Mouse (Mus musculus) embryonic facial prominence, embryonic 11.5 days (tissue): ENCODE measurements around the gene Afap1. TPM values are rescaled to one million over a fixed set of nuclear protein-coding genes. Genes with fewer than 3 reads are reported as not detected.

Experiments used
- ATAC-seq: fragments of 200-750 bp; cut with Nextera tagmentation; replicated peaks from 2 replicates; pipeline ENCODE4 v1.8.0; 2017; ENCODE audit warnings: low read depth; ENCODE audit not compliant: insufficient number of reproducible peaks, low FRiP score, low TSS enrichment
- DNase-seq: peaks from one replicate; pipeline ENCODE4 v3.0.0-alpha.2; 2015; ENCODE audit warnings: low spot score
- H3K27ac ChIP-seq: fragments of 300-500 bp; sonication (generic); replicated peaks from 2 replicates; pipeline ENCODE4 v1.5.1; 2014; ENCODE audit warnings: mild to moderate bottlenecking, low read depth, low read length, control low read depth
- H3K27me3 ChIP-seq: fragments of 300-500 bp; sonication (generic); 2 replicates; pipeline ENCODE4 v1.6.1; 2014; ENCODE audit warnings: mild to moderate bottlenecking, low read length, moderate library complexity, mixed read lengths; ENCODE audit not compliant: control insufficient read depth, insufficient read depth
- H3K36me3 ChIP-seq: fragments of 300-500 bp; sonication (generic); replicated peaks from 2 replicates; pipeline ENCODE4 v1.6.1; 2014; ENCODE audit warnings: low read depth, mild to moderate bottlenecking, low read length, moderate library complexity, mixed read lengths; ENCODE audit not compliant: control insufficient read depth, insufficient read depth
- H3K4me1 ChIP-seq: fragments of 300-500 bp; sonication (generic); 2 replicates; pipeline ENCODE4 v1.6.1; 2014; ENCODE audit warnings: low read length, mixed read lengths; ENCODE audit not compliant: control insufficient read depth, insufficient read depth
- H3K4me2 ChIP-seq: fragments of 300-500 bp; sonication (generic); 2 replicates; pipeline ENCODE4 v1.6.1; 2014; ENCODE audit warnings: low read depth, mild to moderate bottlenecking, control low read depth, low read length, moderate library complexity
- H3K4me3 ChIP-seq: fragments of 300-500 bp; sonication (generic); 2 replicates; pipeline ENCODE4 v1.5.1; 2014; ENCODE audit warnings: low read depth, low read length, control low read depth
- H3K9ac ChIP-seq: fragments of 300-500 bp; sonication (generic); replicated peaks from 2 replicates; pipeline ENCODE4 v1.6.1; 2014; ENCODE audit warnings: mild to moderate bottlenecking, control low read depth, low read length
- H3K9me3 ChIP-seq: fragments of 300-500 bp; sonication (generic); replicated peaks from 2 replicates; pipeline ENCODE4 v1.6.1; 2016; ENCODE audit warnings: mild to moderate bottlenecking, low read length, inconsistent platforms, mixed read lengths; ENCODE audit not compliant: control insufficient read depth
- WGBS: fragments of 180-500 bp; shearing (Covaris S2); extraction: QIAGEN DNeasy Blood & Tissue Kit; methylation state at CpG from one replicate; pipeline ENCODE4 v1.1.7; 2014; 5-methylcytosine and 5-hydroxymethylcytosine counted together
- polyA plus RNA-seq: library from polyadenylated mRNA; unstranded; fragments of >200 nt; fragmentation: Nextera tagmentation; extraction: Ambion mirVana; gene quantifications from 2 replicates; pipeline ENCODE4 v1.2.1, GENCODE M21; 2014

Gene Afap1
- polyA plus RNA-seq, 1 experiment from 2014 or later, result 19.8 TPM

DNA sequence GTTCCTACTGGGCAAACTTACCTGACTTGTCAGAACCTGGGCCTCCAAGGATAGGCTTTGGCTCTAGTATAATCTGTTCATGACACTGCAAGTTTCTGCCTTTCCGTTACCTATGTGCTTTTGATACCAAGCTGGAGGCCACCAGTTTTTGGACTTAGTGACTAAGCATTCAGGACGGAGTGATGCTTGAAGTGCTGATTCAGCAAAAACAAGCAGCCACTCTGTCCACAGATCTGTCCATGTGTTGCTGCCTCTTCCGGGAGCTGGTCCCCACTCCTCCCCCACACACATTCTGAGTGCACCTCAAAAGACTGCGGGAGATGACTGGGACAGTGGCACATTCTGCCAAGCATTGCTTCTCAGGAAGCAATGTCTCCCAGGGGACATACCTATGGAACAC lies 116.3 kb downstream of the Afap1 start:
- Histone ChIP-seq H3K36me3 (no peaks in the 10 kb centered on the region), H3K4me2 (no peak overlapping the region), H3K9me3 (no peaks in the 10 kb centered on the region), H3K4me1 (no peaks in the 10 kb centered on the region), H3K27me3 (no peaks in the 10 kb centered on the region), H3K27ac (no peak overlapping the region), H3K4me3 (no peak overlapping the region), H3K9ac (no peak overlapping the region)
- no peak for ATAC-seq
- no peak for DNase-seq
- 93% methylated on average over 4 of the region's 4 CpGs for WGBS

DNA sequence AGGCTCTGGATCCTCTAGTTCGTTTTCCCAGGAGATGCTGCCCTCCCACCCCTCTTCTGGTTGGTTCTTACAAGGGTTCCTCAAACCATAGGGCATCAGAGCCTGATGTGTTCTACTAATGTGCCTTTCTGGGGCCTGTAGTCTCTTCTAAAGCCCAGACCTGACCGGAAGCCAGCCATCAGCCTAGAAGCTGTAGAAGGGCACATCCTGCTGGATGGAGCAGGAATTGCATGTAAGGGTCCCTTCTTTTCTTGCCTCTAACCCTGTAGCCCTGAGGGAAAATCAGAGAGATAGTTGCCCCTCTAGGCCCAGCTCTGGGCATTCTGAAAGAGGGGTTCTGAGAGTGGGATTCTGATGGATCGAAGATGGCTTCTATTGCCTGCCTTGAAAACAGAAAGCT lies 125.2 kb downstream of the Afap1 start:
- Histone ChIP-seq H3K27me3 (no peaks in the 10 kb centered on the region), H3K4me2 (no peak overlapping the region), H3K4me1 (no peaks in the 10 kb centered on the region), H3K36me3 (no peaks in the 10 kb centered on the region), H3K27ac (no peak overlapping the region), H3K4me3 (no peak overlapping the region), H3K9ac (no peak overlapping the region), H3K9me3 (no peaks in the 10 kb centered on the region)
- WGBS, result 88% methylated on average over 3 of the region's 3 CpGs
- DNase-seq (peak; percentile 26), ATAC-seq (no peak)

DNA sequence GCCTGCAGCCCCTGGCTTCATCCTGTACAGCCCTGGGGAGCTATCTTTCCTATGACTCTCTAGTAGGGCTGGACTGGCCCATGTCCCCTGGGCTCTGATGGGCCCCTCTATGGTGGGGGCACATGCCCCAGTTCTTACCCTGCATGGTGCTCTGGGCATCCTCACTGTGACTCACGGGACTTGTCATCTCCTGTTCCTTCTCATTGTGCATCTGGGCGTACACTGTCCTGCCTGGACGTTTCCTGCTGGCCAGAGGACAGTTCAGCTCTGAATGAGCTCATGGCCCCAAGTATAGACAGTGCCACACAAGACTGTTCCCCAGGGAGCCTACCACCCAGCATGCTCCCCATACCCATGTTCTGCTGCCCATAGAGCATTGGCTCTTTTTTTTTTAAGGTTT lies 128.0 kb downstream of the Afap1 start:
- H3K9ac ChIP-seq, result no peak overlapping the region

DNA sequence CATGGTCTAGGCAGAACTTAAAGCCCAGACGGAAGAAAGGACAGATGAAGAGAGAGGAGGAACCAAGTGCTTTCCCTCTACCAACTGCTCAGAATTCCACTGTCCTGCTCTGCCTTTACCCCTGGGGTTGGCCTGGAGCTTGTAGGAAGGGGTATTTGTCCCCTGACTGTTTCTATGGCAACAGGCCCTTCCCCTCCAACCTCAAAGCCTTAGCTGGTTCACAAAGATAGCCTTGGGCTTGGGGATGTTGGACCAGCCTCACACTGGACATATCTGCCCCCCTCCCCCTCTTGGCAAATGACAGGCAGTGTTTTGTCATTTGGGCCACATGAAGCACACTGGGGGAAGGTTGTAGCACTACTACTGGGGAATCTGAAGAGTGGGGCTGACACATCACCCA lies 129.2 kb downstream of the Afap1 start:
- no peaks in the 10 kb centered on the region for H3K9me3 ChIP-seq
- H3K4me2 ChIP-seq, result no peak overlapping the region
- no peak overlapping the region for H3K4me3 ChIP-seq
- no peak overlapping the region for H3K27ac ChIP-seq
- DNase-seq (no peak), ATAC-seq (no peak)
- no peaks in the 10 kb centered on the region for H3K4me1 ChIP-seq
- H3K27me3 ChIP-seq, result no peaks in the 10 kb centered on the region
- H3K9ac ChIP-seq, result no peak overlapping the region
- no peaks in the 10 kb centered on the region for H3K36me3 ChIP-seq
- WGBS, result 85% methylated on average over 1 of the region's 1 CpGs

More for the DNA sequence above, 128.0 kb downstream of the Afap1 start:
- Histone ChIP-seq H3K4me1 (no peaks in the 10 kb centered on the region), H3K4me2 (no peak overlapping the region), H3K9me3 (no peaks in the 10 kb centered on the region), H3K36me3 (no peaks in the 10 kb centered on the region), H3K27ac (no peak overlapping the region), H3K27me3 (no peaks in the 10 kb centered on the region), H3K4me3 (no peak overlapping the region)
- WGBS, result 92% methylated on average over 3 of the region's 3 CpGs
- DNase-seq (no peak), ATAC-seq (no peak)

DNA sequence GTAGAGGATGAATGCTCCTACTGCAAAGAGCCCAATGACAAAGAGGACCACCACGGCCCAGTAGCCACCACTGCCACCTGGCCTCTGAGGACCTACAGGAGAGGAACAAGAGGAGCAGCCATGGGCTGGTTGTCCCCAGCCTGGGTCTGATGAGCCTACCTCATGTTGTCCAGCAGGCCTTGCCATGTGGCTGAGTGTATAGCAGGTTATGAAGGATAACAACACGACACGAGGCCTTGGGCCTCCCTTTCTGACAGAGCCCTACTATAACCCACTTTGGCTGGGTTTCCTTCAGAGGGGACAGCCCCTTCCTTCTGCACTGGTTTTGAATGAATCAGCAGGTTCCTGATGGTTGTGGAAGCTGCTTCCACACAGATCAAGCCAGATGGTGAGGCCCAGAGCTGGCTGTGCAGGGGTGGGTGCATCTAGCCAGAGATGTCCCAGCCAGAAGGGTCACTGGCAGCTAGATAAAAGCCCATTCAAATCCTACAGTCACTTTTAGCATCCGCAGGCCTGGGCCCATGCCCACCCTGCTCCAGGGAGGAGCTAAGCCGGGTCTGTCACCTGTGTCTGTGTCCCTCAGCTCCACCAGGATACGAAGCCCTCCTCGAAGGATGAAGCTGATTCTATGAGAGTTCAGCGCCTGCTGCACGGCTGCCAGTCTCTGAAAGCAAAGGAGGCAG lies 131.0 kb downstream of the Afap1 start:
- WGBS, result 86% methylated on average over 9 of the region's 9 CpGs
- no peaks in the 10 kb centered on the region for H3K27me3 ChIP-seq
- no peak overlapping the region for H3K4me2 ChIP-seq
- H3K9me3 ChIP-seq, result no peaks in the 10 kb centered on the region
- ATAC-seq, result no peak
- H3K36me3 ChIP-seq, result no peaks in the 10 kb centered on the region
- DNase-seq, result no peak
- H3K4me1 ChIP-seq, result no peaks in the 10 kb centered on the region
- H3K4me3 ChIP-seq, result no peak overlapping the region
- no peak overlapping the region for H3K9ac ChIP-seq
- no peak overlapping the region for H3K27ac ChIP-seq

DNA sequence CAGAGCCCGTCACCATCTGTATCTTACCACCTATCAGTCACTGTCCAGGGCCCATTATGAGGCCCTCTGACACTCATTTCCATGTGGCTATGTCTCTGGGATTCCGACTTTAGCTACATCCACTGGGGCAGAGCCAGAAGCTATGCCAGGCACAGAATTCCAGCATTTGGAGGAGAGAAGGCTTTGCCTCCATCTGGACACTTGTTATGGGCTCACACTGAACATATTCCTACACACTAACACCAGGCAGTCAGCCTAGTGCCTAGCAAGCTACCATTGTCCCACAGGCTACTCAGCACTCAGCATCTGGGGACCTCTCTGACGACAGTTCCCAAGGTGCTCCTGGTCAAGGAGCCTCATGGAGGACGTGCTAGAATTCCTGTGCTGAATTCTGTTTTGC lies 132.0 kb downstream of the Afap1 start:
- Histone ChIP-seq H3K27me3 (no peaks in the 10 kb centered on the region), H3K4me3 (no peak overlapping the region), H3K9ac (no peak overlapping the region), H3K4me1 (no peaks in the 10 kb centered on the region), H3K27ac (no peak overlapping the region), H3K4me2 (no peak overlapping the region), H3K36me3 (no peaks in the 10 kb centered on the region), H3K9me3 (no peaks in the 10 kb centered on the region)
- WGBS, result 77% methylated on average over 4 of the region's 4 CpGs
- ATAC-seq, result no peak
- no peak for DNase-seq

DNA sequence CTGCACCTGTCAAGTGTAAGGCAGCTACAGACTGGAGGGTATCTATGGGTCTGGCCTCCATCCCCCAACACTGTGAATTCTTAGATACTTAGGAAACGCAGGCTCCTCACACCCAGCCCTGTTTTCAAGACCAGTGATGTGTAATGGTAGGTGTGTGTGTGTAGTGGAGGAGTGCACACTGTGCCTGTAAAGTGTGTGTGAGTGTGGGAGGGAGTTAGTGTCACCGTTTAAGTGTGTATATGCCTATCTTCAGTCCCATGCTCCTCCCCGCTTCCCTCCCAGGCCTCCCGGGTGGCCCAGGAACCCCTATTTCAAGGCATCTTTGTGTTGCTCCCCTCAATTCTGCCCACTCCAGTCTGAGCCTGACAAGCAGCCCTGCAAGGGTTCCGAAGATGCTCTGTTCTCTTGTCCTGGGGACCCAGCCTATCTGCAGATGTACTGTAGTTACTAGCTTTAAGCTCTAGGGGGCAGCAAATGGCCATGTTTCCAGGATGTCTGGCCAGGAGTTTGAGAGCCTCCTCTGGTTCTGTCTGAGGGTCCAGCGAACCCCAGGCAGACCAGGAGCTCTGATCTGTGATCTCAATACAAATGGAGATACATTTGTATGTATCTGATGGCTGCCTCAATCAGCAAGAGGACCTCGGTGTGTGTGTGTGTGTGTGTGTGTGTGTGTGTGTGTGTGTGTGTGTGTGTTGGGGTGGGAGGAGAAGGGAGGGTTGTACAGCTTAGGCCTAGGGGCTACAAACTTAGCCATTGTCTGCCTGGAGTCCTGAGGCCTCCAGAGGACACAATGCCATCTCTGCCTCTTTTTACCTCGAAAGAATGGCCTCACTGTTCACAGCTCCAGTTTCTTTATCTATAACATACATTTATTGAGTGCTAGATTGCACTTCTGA lies 140.7 kb downstream of the Afap1 start:
- WGBS, result 38% methylated on average over 8 of the region's 8 CpGs
- peak; percentile 36; the same call in 1 of the 2 replicates for ATAC-seq

DNA sequence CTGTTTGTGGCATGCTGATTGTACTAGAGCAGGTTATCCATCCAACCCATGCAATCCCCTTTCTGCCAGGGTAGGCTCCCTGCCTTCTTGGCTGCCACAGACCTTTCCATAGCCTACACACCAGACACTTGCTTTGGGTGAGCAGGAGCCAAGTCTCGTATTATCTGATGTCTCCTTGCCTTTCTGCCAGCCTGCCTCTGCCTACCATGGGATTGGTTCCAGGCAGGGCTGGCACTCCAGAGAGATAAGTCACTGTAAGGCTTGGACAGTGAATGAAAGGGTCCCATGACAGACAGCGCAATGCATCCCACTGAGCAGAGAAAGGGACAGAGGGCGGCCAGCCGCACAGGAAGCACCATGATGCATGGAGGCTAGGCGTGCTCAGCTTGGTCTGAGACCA lies 146.5 kb downstream of the Afap1 start:
- Histone ChIP-seq H3K27ac (no peak overlapping the region), H3K4me2 (no peak overlapping the region), H3K4me3 (no peak overlapping the region), H3K4me1 (no peaks in the 10 kb centered on the region), H3K27me3 (no peaks in the 10 kb centered on the region), H3K9me3 (no peaks in the 10 kb centered on the region), H3K36me3 (no peaks in the 10 kb centered on the region), H3K9ac (no peak overlapping the region)
- DNase-seq (no peak), ATAC-seq (no peak)
- WGBS, result 89% methylated on average over 5 of the region's 5 CpGs

More for the DNA sequence above, 140.7 kb downstream of the Afap1 start:
- Histone ChIP-seq H3K9me3 (no peaks in the 10 kb centered on the region), H3K27ac (no peak overlapping the region), H3K4me3 (no peak overlapping the region), H3K4me2 (no peak overlapping the region), H3K9ac (no peak overlapping the region), H3K27me3 (no peaks in the 10 kb centered on the region), H3K4me1 (no peaks in the 10 kb centered on the region), H3K36me3 (no peaks in the 10 kb centered on the region)
- peak; percentile 88 for DNase-seq
